Mouse (Mus musculus) lung, adult 2 months (tissue): Measurements from ENCODE around the gene Spata46.

Source experiments
- CTCF ChIP-seq: fragments of 200-500 bp; IDR thresholded peaks from 2 replicates; pipeline ENCODE4 v1.5.1; 2011; ENCODE audit warnings: mild to moderate bottlenecking, low read length, control low read depth; ENCODE audit not compliant: insufficient read depth
- POLR2A ChIP-seq: fragments of 200-500 bp; IDR thresholded peaks from 2 replicates; pipeline ENCODE4 v1.6.1; 2011; ENCODE audit warnings: low read depth, mild to moderate bottlenecking, control low read depth, low read length, borderline replicate concordance; ENCODE audit errors: extremely low read depth

DNA sequence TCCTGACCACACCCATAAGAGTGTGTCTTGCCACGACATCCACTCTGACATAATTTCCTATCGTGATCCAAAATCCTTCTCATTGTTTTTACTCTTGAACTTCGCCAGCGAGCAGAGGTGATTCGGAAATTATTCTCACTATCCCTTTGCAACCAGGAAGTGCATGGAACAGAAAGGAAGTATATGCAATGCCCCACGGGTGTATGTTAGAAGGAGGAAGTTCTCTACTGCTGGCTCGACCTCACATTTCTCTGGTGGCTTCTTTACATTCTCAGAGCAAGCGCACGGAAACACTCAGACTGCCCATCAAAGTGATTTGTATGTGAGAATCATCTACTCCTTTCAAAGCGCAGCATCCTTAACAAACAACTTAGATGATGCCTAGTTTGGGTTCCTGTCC, 3.6 kb upstream of the Spata46 start:
- TF ChIP-seq CTCF (no peak), POLR2A (no peak)
